Mouse (Mus musculus): ENCODE data around the gene Nfe2.

- TF ChIP-seq GATA1 (IDR thresholded peaks at IDR 0.05; ENCODE audit: borderline replicate concordance, low read length) (no peak), FLI1 (IDR thresholded peaks at IDR 0.05; ENCODE audit: low read length) (no peak)
Observed at GRCm38 (mm10) chr15:103245616-103246015, 12.6 kb downstream of the Nfe2 start.
